Mouse (Mus musculus) limb, embryonic 14.5 days (tissue): ENCODE measurements around the gene Tedc2. TPM values are rescaled to one million over a fixed set of nuclear protein-coding genes. Genes with fewer than 3 reads are reported as not detected.

ENCODE experiments used
- ATAC-seq: fragments of 200-750 bp; cut with Nextera tagmentation; 2 replicates; pipeline ENCODE4 v1.8.0; 2017; ENCODE audit warnings: low read depth, moderate number of reproducible peaks, moderate TSS enrichment; ENCODE audit not compliant: low FRiP score
- DNase-seq: peaks from one replicate; pipeline ENCODE4 v3.0.0-alpha.2; 2015; ENCODE audit warnings: low spot score
- H3K27ac ChIP-seq: fragments of 300-500 bp; sonication (generic); replicated peaks from 2 replicates; pipeline ENCODE4 v1.5.1; 2014; ENCODE audit warnings: low read depth, mild to moderate bottlenecking, low read length, moderate library complexity, mixed read lengths
- H3K27me3 ChIP-seq: fragments of 300-500 bp; sonication (generic); 2 replicates; pipeline ENCODE4 v1.6.1; 2014; ENCODE audit warnings: low read length, mixed read lengths; ENCODE audit not compliant: control insufficient read depth, insufficient read depth
- H3K36me3 ChIP-seq: fragments of 300-500 bp; sonication (generic); 2 replicates; pipeline ENCODE4 v1.6.1; 2014; ENCODE audit warnings: mild to moderate bottlenecking, low read length, moderate library complexity, mixed read lengths; ENCODE audit not compliant: control insufficient read depth, insufficient read depth
- H3K4me1 ChIP-seq: fragments of 300-500 bp; sonication (generic); 2 replicates; pipeline ENCODE4 v1.6.1; 2014; ENCODE audit warnings: antibody characterized with exemption, low read length, mixed read lengths; ENCODE audit not compliant: control insufficient read depth, insufficient read depth
- H3K4me2 ChIP-seq: fragments of 300-500 bp; sonication (generic); replicated peaks from 2 replicates; pipeline ENCODE4 v1.6.1; 2014; ENCODE audit warnings: low read depth, mild to moderate bottlenecking, low read length, moderate library complexity; ENCODE audit not compliant: severe bottlenecking
- H3K4me3 ChIP-seq: fragments of 300-500 bp; sonication (generic); replicated peaks from 2 replicates; pipeline ENCODE4 v1.5.1; 2014; ENCODE audit warnings: low read length
- H3K9ac ChIP-seq: fragments of 300-500 bp; sonication (generic); 2 replicates; pipeline ENCODE4 v1.6.1; 2014; ENCODE audit warnings: mild to moderate bottlenecking, low read depth, low read length, moderate library complexity; ENCODE audit not compliant: severe bottlenecking
- H3K9me3 ChIP-seq: fragments of 300-500 bp; sonication (generic); 2 replicates; pipeline ENCODE4 v1.6.1; 2016; ENCODE audit warnings: low read length; ENCODE audit not compliant: control insufficient read depth
- POLR2A ChIP-seq: fragments of 200-500 bp; IDR thresholded peaks from 2 replicates; pipeline ENCODE4 v1.8.0; 2012; ENCODE audit warnings: inconsistent platforms, mild to moderate bottlenecking, moderate library complexity, borderline replicate concordance; ENCODE audit not compliant: insufficient read depth, insufficient read length; ENCODE audit errors: extremely low read depth
- WGBS: fragments of 180-500 bp; shearing (Covaris S2); extraction: QIAGEN DNeasy Blood & Tissue Kit; methylation state at CpG from one replicate; pipeline ENCODE4 v1.1.7; 2014; 5-methylcytosine and 5-hydroxymethylcytosine counted together
- polyA plus RNA-seq, 2 experiments: library from polyadenylated mRNA; depleted of rRNA in 1 of 2; stranded (reverse) in 1 of 2; unstranded in 1 of 2; fragments of >200 nt; fragmentation: Nextera tagmentation in 1 of 2; extraction: Ambion mirVana in 1 of 2; gene quantifications; 2 replicates each; pipeline versions ENCODE4 v1.2.1 to v1.2.3; 2012 to 2014

The Tedc2 gene
- polyA plus RNA-seq, 2 experiments = 10.2 to 35.4 TPM

- H3K4me1 ChIP-seq = peaks cover 15% of the 10 kb centered on the region
- H3K4me2 ChIP-seq = no peak overlapping the region
- peaks cover 16% of the 10 kb centered on the region for H3K36me3 ChIP-seq
- H3K4me3 ChIP-seq = no peak overlapping the region
- no peak overlapping the region for H3K9ac ChIP-seq
- no peak for TF ChIP-seq POLR2A
- WGBS = 81% methylated on average over 5 of the region's 5 CpGs
- DNase-seq (no peak), ATAC-seq (no peak)
- H3K27me3 ChIP-seq = no peaks in the 10 kb centered on the region
- no peak overlapping the region for H3K27ac ChIP-seq
- H3K9me3 ChIP-seq = no peaks in the 10 kb centered on the region
Observed at GRCm38 (mm10) chr17:24170729-24171128, 49.9 kb downstream of the Tedc2 start.

- 59% methylated on average over 3 of the region's 3 CpGs for WGBS
- H3K36me3 ChIP-seq = peaks cover 19% of the 10 kb centered on the region
- no peak for DNase-seq
- H3K9ac ChIP-seq = peak overlapping the region; percentile 90; the same call in 1 of the 2 replicates
- H3K27me3 ChIP-seq = no peaks in the 10 kb centered on the region
- H3K9me3 ChIP-seq = no peaks in the 10 kb centered on the region
- H3K4me1 ChIP-seq = peaks cover 15% of the 10 kb centered on the region
- no peak for ATAC-seq
- no peak for TF ChIP-seq POLR2A
- peak overlapping the region; percentile 98; the same call in 1 of the 2 replicates for H3K27ac ChIP-seq
- H3K4me3 ChIP-seq = peak overlapping the region; percentile 60
- H3K4me2 ChIP-seq = peak overlapping the region; percentile 70
Observed at GRCm38 (mm10) chr17:24170125-24170524, 50.5 kb downstream of the Tedc2 start.

DNA sequence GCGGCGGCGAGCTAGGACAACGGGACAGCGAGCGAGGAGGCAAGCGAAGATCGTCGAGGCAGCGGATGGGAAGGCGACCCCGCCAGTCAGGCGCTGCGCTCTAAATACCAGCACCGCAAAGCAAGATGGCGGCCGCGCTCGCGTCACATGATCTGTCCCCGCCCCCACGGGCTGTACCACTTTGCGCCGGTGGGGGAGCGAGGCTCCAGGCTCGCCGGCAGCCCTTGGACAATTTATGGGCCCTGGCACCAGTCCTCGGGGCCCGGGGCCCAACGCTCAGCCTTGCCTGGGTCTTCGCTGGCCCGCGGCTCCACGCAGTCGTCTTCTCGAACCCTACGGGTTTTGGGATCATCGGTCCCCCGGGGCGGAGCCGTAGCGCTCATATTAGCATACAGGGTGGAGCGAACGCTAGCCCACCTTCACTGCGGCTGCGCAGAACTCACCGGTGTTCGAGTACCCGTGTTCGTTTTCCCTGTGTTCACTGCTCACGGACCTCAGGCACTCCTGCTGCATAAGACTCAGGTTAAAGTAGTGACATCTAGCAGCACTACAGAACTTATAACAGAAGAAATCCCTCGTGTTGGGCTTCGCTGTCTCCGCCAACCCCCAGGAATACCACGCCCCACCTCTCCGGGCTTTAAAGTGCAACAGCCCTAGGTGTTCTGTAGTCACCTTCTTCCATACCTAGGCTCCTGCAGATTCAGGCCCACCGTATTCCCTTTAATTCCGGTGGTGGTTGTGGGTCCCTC lies 51.2 kb downstream of the Tedc2 start, which contains the start of gene Atp6v0c:
Gene Atp6v0c, minus strand, starts transcription at position 386 of the 749 bp plus-strand sequence.
- Histone ChIP-seq H3K4me3 (peak within 1 kb of the TSS; percentile 60), H3K9me3 (no peaks in the 10 kb centered on the region), H3K9ac (peak within 1 kb of the TSS; percentile 90), H3K36me3 (peaks cover 24% of the 10 kb centered on the region), H3K4me2 (peak within 1 kb of the TSS; percentile 70), H3K27ac (peak within 1 kb of the TSS; percentile 98), H3K4me1 (peaks cover 15% of the 10 kb centered on the region), H3K27me3 (no peaks in the 10 kb centered on the region)
- WGBS = 1% methylated on average over 45 of the region's 58 CpGs
- peak; percentile 73; the same call in 1 of the 2 replicates for TF ChIP-seq POLR2A
- DNase-seq = peak; percentile 96
- peak; percentile 91 for ATAC-seq

DNA sequence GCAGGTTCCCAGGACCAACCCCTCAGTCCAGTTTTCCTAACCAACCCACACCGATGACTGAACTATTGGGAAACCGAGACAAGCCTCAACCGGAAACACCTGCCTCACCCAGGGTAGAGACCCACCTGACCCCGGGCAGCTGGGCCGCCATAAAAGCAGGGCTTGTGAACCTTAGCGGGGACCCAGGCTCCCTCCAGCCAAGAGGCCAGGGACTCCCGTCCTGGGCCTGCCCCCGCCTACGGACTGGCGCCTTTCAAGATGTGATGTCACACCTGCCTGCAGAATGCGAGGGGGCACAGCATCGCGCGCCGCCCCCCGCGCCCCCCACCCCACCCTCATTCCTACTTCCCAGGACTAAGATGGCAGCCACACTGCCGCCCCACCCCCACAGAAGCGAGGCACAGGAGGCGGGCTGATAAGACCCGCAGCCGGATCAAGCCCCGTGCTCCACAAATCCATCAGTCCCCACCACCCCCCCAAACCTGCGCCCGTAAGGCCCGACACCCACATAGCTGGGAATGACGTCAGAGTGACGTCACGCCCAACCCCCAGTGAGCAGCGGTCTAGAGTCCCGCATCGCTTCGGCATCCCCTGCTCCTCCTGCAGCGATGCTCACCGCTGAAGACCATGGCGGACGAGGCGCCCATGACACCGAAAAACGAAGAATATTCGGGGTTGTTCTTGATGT lies 51.9 kb downstream of the Tedc2 start:
- peak; percentile 38; the same call in 1 of the 2 replicates for ATAC-seq
- no peaks in the 10 kb centered on the region for H3K27me3 ChIP-seq
- peaks cover 15% of the 10 kb centered on the region for H3K4me1 ChIP-seq
- DNase-seq = peak; percentile 58
- WGBS = under 1% methylated on average over 34 of the region's 41 CpGs
- no peaks in the 10 kb centered on the region for H3K9me3 ChIP-seq
- H3K9ac ChIP-seq = peak overlapping the region; percentile 90
- TF ChIP-seq POLR2A = no peak
- H3K4me2 ChIP-seq = peak overlapping the region; percentile 70
- H3K27ac ChIP-seq = peak overlapping the region; percentile 98
- H3K4me3 ChIP-seq = peak overlapping the region; percentile 60
- H3K36me3 ChIP-seq = peaks cover 24% of the 10 kb centered on the region

- DNase-seq (no peak), ATAC-seq (no peak)
- no peak for TF ChIP-seq POLR2A
- H3K27me3 ChIP-seq = no peaks in the 10 kb centered on the region
- 52% methylated on average over 7 of the region's 7 CpGs for WGBS
- peak overlapping the region; percentile 90 for H3K9ac ChIP-seq
- H3K9me3 ChIP-seq = no peaks in the 10 kb centered on the region
- H3K4me1 ChIP-seq = peaks cover 15% of the 10 kb centered on the region
- no peak overlapping the region for H3K27ac ChIP-seq
- peak overlapping the region; percentile 70 for H3K4me2 ChIP-seq
- peak overlapping the region; percentile 60 for H3K4me3 ChIP-seq
- H3K36me3 ChIP-seq = peaks cover 24% of the 10 kb centered on the region
Observed at GRCm38 (mm10) chr17:24167891-24168505, 52.7 kb downstream of the Tedc2 start.
